Mouse (Mus musculus) MEL (cell line): ENCODE measurements around the gene Sppl3. TPM values are rescaled to one million over a fixed set of nuclear protein-coding genes. Genes with fewer than 3 reads are reported as not detected.

ENCODE experiments used
- DNase-seq: peaks from one replicate; pipeline ENCODE4 v3.0.0; 2011; ENCODE audit warnings: low read depth, low spot score
- H3K27ac ChIP-seq: 2 replicates; pipeline ENCODE4 v1.5.1; 2012; ENCODE audit warnings: low read depth, mild to moderate bottlenecking, control low read depth, low read length, moderate library complexity; ENCODE audit not compliant: control insufficient read depth
- H3K27me3 ChIP-seq, 2 experiments: fragments of 150-350 bp in 1 of 2; sonication (generic) in 1 of 2; 2 replicates each; pipeline ENCODE4 v1.6.1; 2012; ENCODE audit warnings: low read length in 2 of 2, mild to moderate bottlenecking in 2 of 2, improper control_type of control experiment in 1 of 2, moderate library complexity in 1 of 2; ENCODE audit not compliant: insufficient read depth in 2 of 2, control insufficient read depth in 1 of 2
- H3K36me3 ChIP-seq, 2 experiments: 2 replicates each; pipeline ENCODE4 v1.6.1; 2012 to 2014; ENCODE audit warnings: low read length in 2 of 2, improper control_type of control experiment in 1 of 2, inconsistent platforms in 1 of 2, mild to moderate bottlenecking in 1 of 2; ENCODE audit not compliant: insufficient read depth in 2 of 2, control insufficient read depth in 1 of 2
- H3K4me1 ChIP-seq, 2 experiments: fragments of 150-350 bp in 1 of 2; sonication (generic) in 1 of 2; 2 replicates each; pipeline ENCODE4 v1.6.1; 2012; ENCODE audit warnings: low read length in 2 of 2, improper control_type of control experiment in 1 of 2, mild to moderate bottlenecking in 1 of 2; ENCODE audit not compliant: insufficient read depth in 2 of 2, control insufficient read depth in 1 of 2
- H3K4me3 ChIP-seq, 2 experiments: fragments of 150-350 bp in 1 of 2; sonication (generic) in 1 of 2; 2 replicates each; pipeline ENCODE4 v1.5.1; 2012; ENCODE audit warnings: low read depth in 2 of 2, low read length in 2 of 2, mild to moderate bottlenecking in 2 of 2, moderate library complexity in 2 of 2, control low read depth in 1 of 2, improper control_type of control experiment in 1 of 2; ENCODE audit not compliant: control insufficient read depth in 1 of 2, insufficient read depth in 1 of 2
- H3K79me2 ChIP-seq: 2 replicates; pipeline ENCODE4 v1.6.1; 2012; ENCODE audit warnings: mild to moderate bottlenecking, low read length, moderate library complexity; ENCODE audit not compliant: control insufficient read depth, poor library complexity, insufficient read depth
- H3K9ac ChIP-seq: 2 replicates; pipeline ENCODE4 v1.6.1; 2012; ENCODE audit warnings: low read depth, mild to moderate bottlenecking, control low read depth, low read length, moderate library complexity; ENCODE audit not compliant: control insufficient read depth, poor library complexity, severe bottlenecking
- H3K9me3 ChIP-seq: fragments of 150-350 bp; sonication (generic); replicated peaks from 2 replicates; pipeline ENCODE4 v1.6.1; 2012; ENCODE audit warnings: mild to moderate bottlenecking, low read length, improper control_type of control experiment, moderate library complexity; ENCODE audit not compliant: insufficient read depth
- CHD1 ChIP-seq: IDR thresholded peaks from 2 replicates; pipeline ENCODE4 v1.6.1; 2012; ENCODE audit warnings: low read depth, mild to moderate bottlenecking, inconsistent platforms, low read length, improper control_type of control experiment
- CHD2 ChIP-seq: IDR thresholded peaks from 2 replicates; pipeline ENCODE4 v1.6.1; 2011; ENCODE audit warnings: low read length, improper control_type of control experiment
- CTCF ChIP-seq, 3 experiments: IDR thresholded peaks in 2 of 3; conservative IDR thresholded peaks in 1 of 3; 2 replicates each; pipeline ENCODE4 v1.5.1; 2011 to 2012; ENCODE audit warnings: low read length in 3 of 3, low read depth in 2 of 3, mild to moderate bottlenecking in 2 of 3, improper control_type of control experiment in 1 of 3, inconsistent platforms in 1 of 3, mixed read lengths in 1 of 3, moderate library complexity in 1 of 3; ENCODE audit not compliant: control insufficient read depth in 1 of 3, insufficient read depth in 1 of 3, poor library complexity in 1 of 3, severe bottlenecking in 1 of 3
- ELF1 ChIP-seq: IDR thresholded peaks from 2 replicates; pipeline ENCODE4 v1.6.1; 2014; ENCODE audit warnings: low read depth, mild to moderate bottlenecking, inconsistent platforms, low read length, improper control_type of control experiment, moderate library complexity
- ETS1 ChIP-seq: IDR thresholded peaks from 2 replicates; pipeline ENCODE4 v1.6.1; 2012; ENCODE audit warnings: low read depth, mild to moderate bottlenecking, inconsistent platforms, low read length, improper control_type of control experiment, moderate library complexity
- KAT2A ChIP-seq: conservative IDR thresholded peaks from 2 replicates; pipeline ENCODE4 v1.6.1; 2012; ENCODE audit warnings: low read depth, low read length, improper control_type of control experiment, inconsistent platforms
- MAFK ChIP-seq: IDR thresholded peaks from 2 replicates; pipeline ENCODE4 v1.6.1; 2011; ENCODE audit warnings: low read depth, mild to moderate bottlenecking, low read length, improper control_type of control experiment, borderline replicate concordance
- MAX ChIP-seq: IDR thresholded peaks from 2 replicates; pipeline ENCODE4 v1.6.1; 2011; ENCODE audit warnings: low read length, improper control_type of control experiment
- MYB ChIP-seq: IDR thresholded peaks from 2 replicates; pipeline ENCODE4 v1.6.1; 2011; ENCODE audit warnings: mild to moderate bottlenecking, low read depth, low read length, improper control_type of control experiment
- MYC ChIP-seq: IDR thresholded peaks from 2 replicates; pipeline ENCODE4 v1.6.1; 2011; ENCODE audit warnings: low read depth, mild to moderate bottlenecking, low read length, improper control_type of control experiment, moderate library complexity
- NELFE ChIP-seq: IDR thresholded peaks from 2 replicates; pipeline ENCODE4 v1.6.1; 2011; ENCODE audit warnings: low read depth, low read length, improper control_type of control experiment
- NRF1 ChIP-seq: IDR thresholded peaks from 2 replicates; pipeline ENCODE4 v1.6.1; 2014; ENCODE audit warnings: low read depth, mild to moderate bottlenecking, inconsistent platforms, low read length, improper control_type of control experiment, moderate library complexity; ENCODE audit not compliant: poor library complexity, insufficient read depth, severe bottlenecking
- RCOR1 ChIP-seq: IDR thresholded peaks from 2 replicates; pipeline ENCODE4 v1.6.1; 2012; ENCODE audit warnings: low read depth, mild to moderate bottlenecking, inconsistent platforms, low read length, improper control_type of control experiment
- SIN3A ChIP-seq: IDR thresholded peaks from 2 replicates; pipeline ENCODE4 v1.6.1; 2012; ENCODE audit warnings: low read length, improper control_type of control experiment, inconsistent platforms
- TBP ChIP-seq: IDR thresholded peaks from 2 replicates; pipeline ENCODE4 v1.8.0; 2011; ENCODE audit warnings: low read depth, low read length, improper control_type of control experiment
- polyA plus RNA-seq, 2 experiments: library from polyadenylated mRNA; stranded (reverse) in 1 of 2; unstranded in 1 of 2; fragments of >175 nt in 1 of 2; fragments of >200 nt in 1 of 2; gene quantifications; 2 replicates each; pipeline versions ENCODE4 v1.2.1 to v1.2.4; 2012; ENCODE audit warnings: low replicate concordance in 2 of 2, low read depth in 1 of 2; ENCODE audit not compliant: insufficient read length in 2 of 2, insufficient read depth in 1 of 2, missing spikeins in 1 of 2
- total RNA-seq: library from RNA; depleted of rRNA; stranded (reverse); fragments of 300-350 nt; gene quantifications from 2 replicates; pipeline ENCODE4 v1.2.3, GENCODE M21; 2012

Gene Sppl3
- total and polyA plus RNA-seq, 3 experiments, result 25.8 to 50.9 TPM; not detected in 1

DNA sequence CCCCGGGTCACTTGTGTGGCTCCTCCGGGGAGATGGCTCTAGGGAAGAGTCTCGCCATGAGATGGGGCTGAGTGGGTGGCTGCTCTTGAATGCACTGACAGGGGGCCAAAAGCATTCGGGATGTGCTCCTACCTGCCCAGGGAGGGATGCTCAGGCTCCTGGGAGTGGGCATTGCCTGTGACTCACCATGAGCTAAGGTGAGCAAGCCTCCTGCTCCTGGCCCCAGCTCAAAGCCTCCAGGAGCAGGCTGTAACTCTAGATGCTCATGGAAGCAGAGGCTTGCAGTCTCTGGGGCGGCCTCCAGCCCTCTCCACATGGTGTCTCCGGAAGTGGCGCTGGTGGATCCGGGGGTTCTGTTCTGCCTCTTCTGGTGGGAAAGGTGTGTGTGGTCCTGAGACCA lies 9.5 kb upstream of the Sppl3 start:
- no peak overlapping the region for H3K4me3 ChIP-seq
- H3K9ac ChIP-seq, result no peak overlapping the region
- no peaks in the 10 kb centered on the region for H3K79me2 ChIP-seq
- H3K36me3 ChIP-seq, result no peaks in the 10 kb centered on the region
- no peaks in the 10 kb centered on the region for H3K9me3 ChIP-seq
- no peak overlapping the region for H3K27ac ChIP-seq
- no peaks in the 10 kb centered on the region for H3K4me1 ChIP-seq
- TF ChIP-seq CHD2, result no peak
- no peak for TF ChIP-seq CTCF (IDR thresholded peaks at IDR 0.05 in 2 of 3, conservative IDR thresholded peaks at IDR 0.05 in 1 of 3; ENCODE audit: control insufficient read depth in 1 of 3, insufficient read depth in 1 of 3, low read depth in 2 of 3, low read length in 3 of 3, poor library complexity in 1 of 3, severe bottlenecking in 1 of 3)
- no peak for TF ChIP-seq MAX
- no peak for TF ChIP-seq ETS1
- no peak for TF ChIP-seq ELF1
- no peak for TF ChIP-seq TBP
- no peak for TF ChIP-seq MYC
- TF ChIP-seq MAFK, result no peak
- TF ChIP-seq KAT2A, result no peak
- no peak for TF ChIP-seq CHD1
- TF ChIP-seq NELFE, result no peak
- TF ChIP-seq, all 39 proteins: peak for 0
- DNase-seq, result no peak
- peaks cover 5 to 7% of the 10 kb centered on the region in 2 experiments; a peak in 3 of 4 replicates for H3K27me3 ChIP-seq

DNA sequence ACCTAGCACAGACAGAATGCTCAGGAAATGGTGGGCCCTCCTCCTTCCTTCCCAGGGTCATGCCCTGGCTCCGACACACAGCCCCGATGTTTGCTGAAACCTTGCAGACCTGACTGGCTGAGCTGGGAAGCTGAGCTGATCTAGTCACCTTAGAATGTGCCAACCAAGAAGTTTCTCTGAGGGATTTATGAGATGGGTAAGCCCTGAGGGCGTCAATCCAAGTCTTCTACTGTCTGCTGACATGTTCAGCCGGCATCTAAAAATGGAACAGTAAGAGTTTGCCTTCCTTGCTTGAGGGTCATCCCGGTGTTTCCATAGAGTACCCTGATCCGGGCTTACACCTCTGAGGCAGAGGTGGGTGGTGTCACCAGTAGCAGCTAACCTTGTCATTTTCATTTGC lies 8.2 kb upstream of the Sppl3 start:
- Histone ChIP-seq H3K27ac (no peak overlapping the region), H3K9me3 (no peaks in the 10 kb centered on the region), H3K9ac (no peak overlapping the region), H3K4me3 (no peak overlapping the region), H3K4me1 (peaks cover 0 to 4% of the 10 kb centered on the region in 2 experiments; a peak in 2 of 4 replicates), H3K36me3 (peaks cover 0 to 1% of the 10 kb centered on the region in 2 experiments; a peak in 2 of 4 replicates), H3K79me2 (no peaks in the 10 kb centered on the region), H3K27me3 (peaks cover 5 to 7% of the 10 kb centered on the region in 2 experiments; a peak in 3 of 4 replicates)
- TF ChIP-seq TBP (no peak), NRF1 (no peak), MAX (no peak), CTCF (IDR thresholded peaks at IDR 0.05 in 2 of 3, conservative IDR thresholded peaks at IDR 0.05 in 1 of 3; ENCODE audit: control insufficient read depth in 1 of 3, insufficient read depth in 1 of 3, low read depth in 2 of 3, low read length in 3 of 3, poor library complexity in 1 of 3, severe bottlenecking in 1 of 3) (no peak), RCOR1 (no peak), MYB (no peak), SIN3A (no peak), ELF1 (no peak)
- DNase-seq, result no peak
